Mouse (Mus musculus) CD4-positive, CD25-positive, alpha-beta regulatory T cell, adult 2 months (primary cell): ENCODE measurements around the gene Ift27.

Experiments used
- DNase-seq: peaks from one replicate; pipeline ENCODE4 v3.0.0-alpha.2; 2012; ENCODE audit warnings: low read depth, low spot score

Gene Ift27

DNA sequence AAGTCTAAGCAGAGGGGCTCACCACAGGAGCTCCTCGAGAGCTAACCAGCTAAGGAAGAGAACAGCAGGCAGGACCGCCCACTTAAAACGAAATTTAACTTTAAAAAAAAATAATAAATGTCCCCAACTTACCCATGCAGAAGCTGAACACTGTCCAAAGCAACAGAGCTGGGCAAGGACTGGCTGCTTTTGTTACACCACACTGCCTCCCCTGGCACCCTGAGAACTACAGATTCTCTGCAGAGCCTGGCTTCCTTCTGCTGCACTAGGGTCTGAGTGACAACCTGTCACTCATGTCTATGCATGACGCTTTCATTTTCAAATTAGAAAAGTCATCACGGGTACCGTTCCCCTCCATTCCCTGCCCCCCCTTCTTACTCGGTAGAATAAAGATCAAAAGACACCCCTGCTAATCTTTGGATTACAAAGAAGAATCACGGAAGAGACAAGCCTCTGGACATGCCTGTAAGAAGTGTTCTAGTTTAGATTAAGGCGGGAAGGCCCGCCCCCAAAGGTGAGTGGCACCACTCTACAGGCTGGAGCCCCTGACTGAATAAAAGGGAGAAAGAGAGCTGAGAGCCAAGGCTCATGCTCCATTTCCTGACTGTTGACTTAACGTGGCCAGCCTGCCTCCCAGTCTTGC lies 1.5 kb downstream of the Ift27 start:
- DNase-seq, result peak; percentile 69

DNA sequence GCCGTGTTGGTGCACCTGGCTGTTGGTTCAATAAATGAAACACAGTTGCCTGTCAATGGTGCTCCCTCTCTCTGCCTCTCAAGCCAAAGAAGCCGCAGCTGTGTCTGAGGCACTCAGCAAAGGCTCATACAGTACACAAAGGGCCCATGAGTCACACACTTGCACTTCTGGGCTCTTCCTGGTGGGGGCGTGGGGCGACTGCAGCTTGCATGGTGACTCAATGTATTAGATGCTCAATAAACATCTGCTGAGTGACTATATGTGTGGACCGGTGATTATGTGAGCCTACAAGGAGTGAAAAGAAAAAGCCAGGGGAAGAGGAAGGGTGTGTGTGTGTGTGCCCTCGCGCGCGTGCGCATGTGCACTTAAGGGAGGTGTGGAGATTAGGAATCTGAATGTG lies 2.3 kb downstream of the Ift27 start:
- DNase-seq, result peak; percentile 67

DNA sequence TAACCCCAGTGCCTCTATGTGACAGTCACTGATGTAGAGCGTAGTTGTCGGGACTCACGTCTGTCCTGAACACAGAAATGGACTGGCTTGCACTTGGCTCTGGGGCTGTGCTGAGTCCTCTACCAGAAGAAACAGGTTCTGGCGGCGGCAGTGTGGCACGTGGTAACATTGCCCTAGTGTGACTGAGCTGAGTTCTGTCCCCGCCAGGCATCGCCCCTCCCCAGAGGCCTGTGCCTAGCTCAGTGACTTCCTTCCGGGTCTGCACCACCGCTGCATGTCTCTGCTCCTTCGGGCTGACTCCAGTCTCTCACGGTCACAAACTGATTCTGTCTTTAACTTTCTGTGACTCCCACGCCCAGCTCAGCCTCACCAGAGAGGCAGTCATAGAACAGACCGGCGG lies 3.2 kb downstream of the Ift27 start:
- peak; percentile 76 for DNase-seq

DNA sequence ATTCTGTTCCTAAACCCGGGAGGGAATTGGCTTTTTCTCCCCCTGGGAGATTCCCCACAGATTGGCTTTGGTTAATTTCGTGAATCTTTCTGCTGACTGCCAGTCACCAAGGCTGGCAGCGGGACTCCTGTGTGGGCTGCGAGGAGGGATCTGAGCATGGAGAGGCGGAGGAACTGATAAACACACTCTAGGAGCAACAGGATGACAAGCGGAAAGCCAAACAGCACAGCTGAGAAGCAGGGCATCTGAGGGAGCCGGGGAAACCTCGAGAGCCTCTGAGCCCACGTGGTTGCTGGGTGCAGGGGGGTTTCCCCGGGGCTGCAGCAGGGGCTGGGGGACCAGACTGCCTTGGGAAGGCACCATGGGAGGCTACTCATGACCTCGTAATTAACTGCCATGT lies 4.3 kb downstream of the Ift27 start:
- no peak for DNase-seq

DNA sequence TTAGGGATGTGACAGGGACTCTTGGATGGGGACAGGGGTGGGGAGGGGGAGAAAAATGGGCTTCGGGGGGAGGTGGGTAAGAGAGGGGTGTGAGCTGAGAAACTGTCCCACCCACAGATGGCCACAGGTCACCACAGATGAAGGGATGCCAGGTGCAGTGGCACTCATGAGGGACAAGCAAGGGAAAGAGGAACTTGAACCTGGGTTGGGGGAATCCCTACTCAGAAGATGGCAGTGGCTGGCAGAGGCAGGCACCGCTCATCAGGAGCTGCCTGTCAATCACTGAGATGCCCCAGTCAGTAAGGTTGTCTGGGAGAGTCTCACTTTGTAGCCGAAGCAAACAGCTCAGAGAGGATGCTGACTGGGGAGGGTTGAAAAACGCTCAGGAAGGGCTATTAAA lies 8.6 kb downstream of the Ift27 start:
- DNase-seq, result no peak

DNA sequence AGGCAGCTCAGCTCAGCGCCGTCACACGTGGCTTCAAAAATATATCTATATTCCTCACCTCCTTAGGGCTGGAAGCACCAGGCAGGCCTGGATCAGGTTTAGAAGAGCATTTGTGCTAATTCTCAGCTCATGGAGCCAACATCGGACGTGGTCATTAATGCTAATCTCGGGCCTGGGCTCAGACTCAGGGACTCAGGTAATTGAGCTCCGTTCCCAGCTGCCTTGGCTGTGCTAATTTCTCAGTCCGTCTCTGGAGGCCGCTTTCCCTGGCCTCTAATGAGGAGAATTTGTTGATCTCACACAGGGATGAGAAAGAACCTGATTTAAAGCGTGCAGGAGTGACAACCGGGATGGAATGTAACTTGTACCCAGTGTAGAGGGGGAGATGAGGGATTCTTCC lies 9.4 kb downstream of the Ift27 start:
- DNase-seq, result no peak

DNA sequence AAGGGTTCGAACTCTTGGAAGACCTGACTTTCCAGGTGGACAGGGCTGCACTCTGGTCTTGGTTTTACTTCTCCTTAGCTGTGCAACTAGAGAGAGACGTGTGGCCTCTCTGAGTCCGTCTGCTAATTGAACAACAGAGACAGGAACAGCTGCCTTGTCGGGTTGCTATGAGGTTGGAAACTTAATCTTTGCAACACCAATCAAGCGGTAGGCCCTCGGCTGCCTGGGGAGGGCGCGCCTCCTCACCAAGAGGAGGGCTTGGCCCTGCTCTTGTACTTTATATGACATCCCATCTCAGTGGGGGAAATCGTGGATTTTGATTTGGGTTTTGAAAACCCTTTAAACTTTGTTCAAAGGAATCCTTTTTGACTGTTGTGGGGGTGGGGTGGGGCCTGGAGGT lies 12.0 kb downstream of the Ift27 start:
- DNase-seq, result no peak

DNA sequence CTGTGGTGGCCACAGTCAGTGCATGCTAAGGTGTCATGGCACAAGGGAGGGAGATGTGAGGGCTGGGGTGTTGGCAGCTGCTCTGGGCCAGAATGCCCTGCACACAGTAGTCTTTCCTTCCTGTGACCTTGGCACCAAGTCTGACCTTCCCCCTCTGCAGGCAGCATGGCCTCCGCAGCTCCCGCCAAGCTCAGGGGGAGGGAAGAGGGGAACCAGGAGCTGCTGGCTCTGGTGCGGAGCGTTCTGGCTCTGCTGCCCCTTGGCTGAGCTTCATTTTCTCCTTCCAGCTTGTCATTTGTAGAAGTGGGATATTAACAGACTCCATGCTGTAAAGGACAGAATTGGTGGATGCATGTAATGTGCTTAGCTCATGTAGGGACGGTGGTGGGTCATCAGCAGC lies 15.6 kb downstream of the Ift27 start:
- DNase-seq, result no peak

DNA sequence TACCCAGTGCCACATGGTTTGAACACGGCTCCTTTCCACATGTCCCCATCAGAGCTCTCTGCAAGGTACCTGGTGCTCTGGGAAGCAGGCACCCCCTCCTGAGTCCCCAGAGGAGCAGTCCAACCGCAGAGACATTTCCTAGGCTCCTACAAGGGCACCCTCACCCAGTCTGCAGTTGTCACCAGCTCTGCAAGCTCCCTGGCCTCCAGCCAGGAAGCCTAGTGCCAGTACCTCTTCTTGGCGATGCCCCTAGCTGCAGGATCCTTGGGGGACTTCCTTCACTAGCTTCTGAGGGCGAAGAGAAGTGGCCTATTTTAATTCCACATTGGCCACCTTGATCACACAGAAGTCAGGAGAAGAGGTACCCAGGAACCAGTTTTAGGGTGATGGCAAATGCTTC lies 16.1 kb downstream of the Ift27 start:
- no peak for DNase-seq

DNA sequence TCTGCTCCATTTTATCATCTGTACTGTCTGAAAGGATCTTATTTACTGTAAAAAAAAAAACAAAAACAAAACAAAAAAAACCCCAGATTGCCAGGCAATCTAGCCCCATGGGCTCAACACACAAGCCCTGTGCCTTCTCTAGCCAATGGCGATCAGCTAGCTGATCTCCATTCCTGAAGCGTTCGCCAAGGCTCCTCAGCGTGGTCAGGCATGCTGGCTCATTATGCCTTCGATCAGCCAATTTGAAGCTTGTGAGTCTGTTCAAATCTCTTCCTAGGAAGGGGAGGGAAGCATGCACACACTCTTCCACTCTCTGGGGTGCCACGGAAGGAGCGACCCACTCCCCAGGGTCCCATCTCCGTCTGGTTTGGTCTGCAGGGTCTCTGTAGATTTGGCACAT lies 16.6 kb downstream of the Ift27 start:
- no peak for DNase-seq

DNA sequence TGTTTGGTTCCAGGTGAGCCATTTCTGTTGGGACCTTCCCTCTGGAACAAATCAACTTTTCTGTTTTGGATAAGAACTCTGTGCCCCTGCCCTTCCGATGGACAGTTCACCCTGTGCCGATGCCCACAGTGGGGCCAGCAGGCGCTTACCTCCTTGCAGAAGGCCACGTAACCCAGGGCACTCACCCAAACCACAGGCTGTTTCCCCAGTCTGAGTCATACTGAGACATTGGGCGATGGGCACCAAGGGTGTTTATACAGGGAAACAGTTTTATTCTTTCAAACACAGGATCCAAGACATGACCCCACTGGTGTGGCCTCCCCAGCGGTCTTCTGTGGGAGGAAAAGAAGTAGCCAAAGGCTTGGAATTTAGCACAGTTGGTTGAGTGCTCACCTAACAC lies 18.5 kb downstream of the Ift27 start:
- DNase-seq, result no peak

DNA sequence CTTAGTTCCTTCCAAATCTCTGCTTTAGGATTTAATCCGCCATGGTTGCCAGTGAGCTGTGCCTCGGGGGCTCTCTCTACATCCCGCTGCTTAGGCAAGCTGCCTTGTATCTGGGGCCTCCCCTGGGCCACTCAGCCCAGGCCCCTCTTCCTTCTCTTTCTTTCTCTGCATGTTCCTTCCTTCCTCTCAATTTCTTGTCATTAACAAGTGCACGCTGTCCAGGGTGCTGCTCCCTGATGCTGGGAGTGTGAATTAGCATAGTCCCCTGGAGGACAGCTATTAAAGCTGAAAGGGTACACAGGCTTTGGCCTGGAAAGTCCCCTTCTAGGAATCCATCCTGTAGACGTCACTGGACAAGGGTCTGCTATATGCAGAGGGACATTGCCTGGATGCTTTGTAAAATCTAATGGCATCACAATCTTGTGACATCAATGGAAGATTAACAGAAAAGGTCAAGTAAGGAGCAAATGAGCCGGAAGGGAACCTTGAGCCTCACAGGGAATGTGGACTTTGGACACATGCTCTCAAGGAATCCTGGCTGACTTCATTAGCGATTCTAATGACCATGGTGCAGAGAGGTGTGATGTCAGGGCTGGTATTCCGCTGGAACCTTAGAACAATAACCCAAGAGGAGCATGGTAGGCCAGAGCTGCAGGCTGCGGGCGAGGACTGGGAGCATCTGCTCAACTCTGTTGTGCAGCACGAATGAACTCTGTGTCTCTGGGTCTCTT lies 20.7 kb downstream of the Ift27 start:
- DNase-seq, result no peak

DNA sequence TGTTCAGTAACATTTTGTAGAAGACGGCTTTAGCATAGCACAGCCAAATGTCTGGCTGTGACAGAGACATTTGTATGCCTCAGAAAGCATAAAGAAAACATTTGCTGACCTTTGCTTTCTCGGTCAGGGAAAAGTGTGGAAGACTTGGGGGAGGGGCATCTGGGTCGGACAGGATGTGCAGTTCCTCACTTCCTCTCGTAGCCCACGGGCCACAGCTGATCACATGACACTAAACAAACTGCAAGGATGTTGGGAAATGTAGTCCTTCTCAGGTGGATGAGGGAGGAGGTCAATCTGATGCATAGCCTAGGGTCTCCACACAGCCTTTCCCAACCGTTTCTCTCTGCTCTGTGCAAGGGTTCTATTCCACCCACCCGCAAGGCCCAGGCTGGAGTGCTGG lies 25.3 kb downstream of the Ift27 start:
- no peak for DNase-seq

DNA sequence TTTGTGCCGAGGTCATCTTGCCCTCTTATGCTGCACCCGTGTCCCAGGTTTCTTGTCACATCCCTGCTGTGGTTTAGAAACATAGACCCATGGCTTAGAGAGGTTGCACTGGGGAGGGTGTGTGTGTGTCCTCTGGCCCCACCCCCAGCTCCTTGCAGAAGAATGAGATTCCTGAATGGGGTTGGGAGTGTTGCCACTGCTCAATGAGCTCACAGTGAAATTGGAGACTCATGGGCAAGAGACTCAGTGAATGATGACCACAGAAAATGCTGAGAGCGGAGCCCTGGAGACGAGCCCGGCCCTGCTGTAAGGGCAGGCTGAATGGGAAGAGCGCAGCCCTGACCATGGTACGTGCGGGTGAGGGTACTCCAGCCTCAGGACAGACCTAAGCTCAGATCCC lies 33.7 kb downstream of the Ift27 start:
- no peak for DNase-seq

DNA sequence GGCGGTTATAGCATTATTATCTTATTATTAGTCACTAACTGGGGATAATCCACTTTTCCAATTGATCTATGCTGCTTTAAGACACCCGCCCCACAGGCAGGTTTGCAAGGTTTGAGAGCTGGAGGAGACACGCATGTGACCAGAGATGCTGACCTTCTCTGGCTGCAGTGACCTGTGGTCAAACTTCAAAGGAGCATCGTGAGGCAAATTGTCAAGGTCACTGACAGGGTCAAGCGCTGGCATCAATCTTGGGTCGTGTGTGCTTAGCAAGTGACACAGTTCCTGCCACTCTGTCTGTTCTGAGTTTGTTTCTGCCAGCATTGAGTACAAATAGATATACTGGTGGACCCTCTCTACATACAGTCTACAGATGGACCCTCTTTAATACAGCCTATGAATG lies 39.3 kb downstream of the Ift27 start:
- DNase-seq, result no peak

DNA sequence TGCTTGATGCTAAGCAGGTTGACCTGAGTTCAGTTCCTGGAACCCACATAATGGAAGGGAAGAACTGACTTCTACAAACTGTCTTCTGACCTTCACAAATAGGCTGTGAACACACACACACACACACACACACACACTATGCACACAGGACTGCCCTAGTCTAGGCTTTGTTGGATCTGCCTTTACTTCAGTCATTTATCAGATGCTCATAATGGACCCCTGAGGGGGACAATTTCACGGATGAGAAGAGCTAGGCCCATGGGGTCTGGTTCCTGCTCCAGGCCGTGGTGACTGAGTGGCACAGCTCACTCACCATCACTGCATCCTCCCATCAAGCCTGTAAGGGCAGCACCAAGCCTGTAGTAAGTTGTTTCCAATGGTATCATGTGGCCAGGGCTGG lies 40.5 kb downstream of the Ift27 start:
- DNase-seq, result no peak

DNA sequence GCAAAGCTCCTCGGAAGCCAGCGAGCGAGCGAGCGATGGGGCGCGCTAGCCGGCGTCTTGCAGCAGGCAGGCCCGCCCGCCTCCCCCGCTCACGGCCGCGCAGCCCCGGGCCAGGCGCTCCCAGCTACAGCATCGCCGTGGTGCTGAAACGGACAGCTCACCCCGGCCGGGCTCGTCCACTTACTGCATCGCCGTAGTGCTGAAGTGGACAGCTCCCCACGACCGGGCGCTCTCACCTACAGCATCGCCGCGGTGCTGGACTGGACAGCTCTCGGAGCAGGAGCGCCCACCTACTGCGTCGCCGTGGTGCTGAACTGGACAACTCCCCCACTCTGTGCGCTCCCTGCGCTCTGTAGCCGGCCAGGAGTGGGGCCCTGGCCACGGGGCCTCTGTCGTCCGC lies 54.2 kb downstream of the Ift27 start, which contains the start of gene Cacng2:
Gene Cacng2 (minus strand): TSS at position 325 of the 400 bp plus-strand sequence.
- DNase-seq, result peak; percentile 87

DNA sequence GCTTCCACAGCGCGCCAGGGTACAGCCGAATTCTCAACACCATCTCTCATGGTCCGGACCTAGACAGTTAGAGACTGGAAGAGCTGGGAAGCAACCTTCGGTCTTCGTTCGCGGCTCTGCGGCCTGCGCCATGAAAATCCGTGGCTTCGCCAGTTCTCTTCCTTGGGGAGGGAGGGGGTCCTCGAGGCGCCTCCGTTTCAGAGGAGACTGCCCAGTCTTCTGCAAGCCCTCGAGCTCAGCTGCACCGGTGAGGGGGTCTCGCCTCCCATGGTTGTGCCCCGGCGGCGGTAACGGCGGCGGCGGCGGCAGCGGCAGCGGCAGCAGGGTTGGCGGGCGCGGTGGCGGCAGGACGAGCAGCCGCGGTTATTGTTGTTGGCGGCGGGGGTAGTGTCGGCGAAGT lies 54.7 kb downstream of the Ift27 start:
- DNase-seq, result no peak

DNA sequence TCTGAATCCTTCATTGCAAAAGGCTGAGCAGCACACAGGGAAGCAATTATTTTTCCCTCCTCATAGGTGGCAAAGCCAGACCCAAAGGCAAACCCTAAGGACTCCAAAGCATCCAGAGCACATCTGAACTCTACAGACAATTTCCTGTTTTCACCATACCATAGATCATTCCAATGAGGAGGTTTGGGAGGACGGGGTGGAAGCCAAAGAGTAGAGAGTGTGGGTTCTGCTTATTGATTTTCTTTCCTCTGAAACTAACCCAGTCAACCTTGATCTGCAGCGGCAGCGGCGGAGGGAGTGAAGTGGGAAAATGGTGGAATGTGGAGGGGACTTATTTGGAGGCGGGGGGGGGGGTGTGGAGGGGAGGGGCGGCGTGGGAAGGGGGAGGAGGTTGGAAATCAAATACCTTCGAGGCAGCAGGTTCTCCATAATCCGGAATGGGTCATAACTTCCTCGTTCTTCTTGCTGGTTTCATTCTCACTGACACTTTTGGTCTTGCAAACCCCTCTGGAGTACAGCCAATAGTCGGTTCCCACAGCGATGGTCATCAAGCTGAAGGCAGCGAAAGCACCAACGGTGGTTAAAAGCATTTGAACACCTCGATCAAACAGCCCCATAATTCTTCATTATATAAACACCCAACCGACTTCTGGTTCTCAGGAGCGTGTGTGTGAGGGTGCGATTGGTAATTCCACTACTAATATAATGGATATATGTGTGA lies 55.5 kb downstream of the Ift27 start:
- DNase-seq, result no peak

DNA sequence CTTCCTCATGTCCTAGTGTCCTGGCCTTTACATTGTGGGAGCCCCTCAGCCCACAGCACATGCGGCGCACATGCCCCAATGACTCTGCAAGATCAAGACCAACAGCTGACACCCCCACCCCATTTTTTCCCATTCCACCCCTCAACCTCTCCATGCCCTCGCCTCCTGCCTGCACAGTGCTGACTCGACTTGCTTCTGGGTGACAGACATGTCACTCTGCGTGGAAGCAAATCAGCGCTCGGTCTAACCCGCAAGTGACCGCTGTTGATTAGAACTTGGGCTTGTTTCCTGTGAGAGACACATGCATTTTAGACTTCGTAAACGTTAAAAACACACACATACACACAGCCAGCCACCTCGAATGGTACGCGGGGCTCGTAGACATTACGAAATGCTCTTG lies 56.2 kb downstream of the Ift27 start:
- no peak for DNase-seq

DNA sequence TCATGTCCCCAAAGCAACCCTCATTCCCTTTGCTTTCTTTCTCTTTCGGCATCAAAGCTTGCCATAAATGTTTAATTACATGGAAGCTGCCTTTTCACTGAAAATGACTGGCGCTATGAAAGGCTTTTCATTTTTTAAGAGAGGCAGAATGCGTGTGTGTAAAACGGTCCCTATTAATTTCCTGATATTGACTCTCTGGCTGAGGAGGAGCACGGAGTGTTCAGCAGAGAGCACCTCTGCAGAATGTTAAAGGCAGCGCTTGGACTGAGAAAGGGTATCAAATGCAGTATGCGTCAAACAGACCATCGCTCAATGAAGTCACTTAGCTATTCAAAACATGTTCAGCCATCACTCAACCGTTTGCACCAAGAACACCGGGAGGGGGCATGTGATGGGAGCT lies 57.0 kb downstream of the Ift27 start:
- DNase-seq, result no peak

DNA sequence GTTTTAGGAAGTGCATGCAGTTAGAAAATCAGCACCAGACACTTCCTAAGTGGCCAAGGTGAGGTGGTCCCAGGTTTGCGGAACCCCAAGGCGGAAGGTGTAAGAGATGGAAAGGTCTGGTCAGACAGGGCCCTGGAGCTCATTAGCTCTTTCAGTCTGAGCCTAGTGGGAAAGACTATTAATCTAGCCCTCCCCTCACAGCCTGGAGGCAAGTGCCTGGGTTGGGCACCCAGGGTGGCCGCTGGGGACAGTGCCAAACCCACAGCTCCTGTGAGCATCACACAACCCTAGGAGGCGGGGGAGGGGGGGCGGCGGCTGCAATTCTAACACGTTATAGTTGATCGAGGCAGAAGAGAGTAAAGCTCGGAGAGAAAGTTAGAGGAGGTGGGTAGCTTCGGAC lies 57.7 kb downstream of the Ift27 start:
- DNase-seq, result no peak
